Mouse (Mus musculus) embryonic fibroblast, embryonic 13.5 days (primary cell): ENCODE data around the gene Atg7.

Source experiments
- CTCF ChIP-seq: IDR thresholded peaks from 2 replicates; pipeline ENCODE4 v1.5.1; 2011; ENCODE audit warnings: mild to moderate bottlenecking, control low read depth, low read length, moderate library complexity, borderline replicate concordance; ENCODE audit not compliant: insufficient read depth
- POLR2A ChIP-seq: IDR thresholded peaks from 2 replicates; pipeline ENCODE4 v1.6.1; 2011; ENCODE audit warnings: low read depth, mild to moderate bottlenecking, control low read depth, low read length, moderate library complexity

DNA sequence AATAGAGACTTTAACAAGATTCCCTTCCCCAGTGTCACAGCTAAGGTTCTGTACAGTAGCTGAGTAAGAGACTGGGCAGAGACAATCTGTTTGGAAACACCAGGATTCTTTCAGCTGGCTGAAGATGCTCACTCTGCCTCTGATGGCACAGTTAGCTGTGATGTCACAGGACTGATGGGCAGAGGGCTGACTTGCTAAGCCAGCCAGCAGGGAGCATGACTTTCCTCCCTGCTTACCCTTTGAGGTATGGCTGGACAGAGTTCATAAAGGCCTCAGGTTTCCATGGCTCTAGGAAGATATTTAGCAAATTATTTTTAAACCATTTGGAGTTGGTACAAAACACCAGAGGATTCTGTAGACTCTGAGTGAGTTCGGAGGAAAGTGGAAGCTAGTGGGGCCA is 162.0 kb downstream of the Atg7 start:
- TF ChIP-seq POLR2A (no peak), CTCF (no peak)
